Mouse (Mus musculus) telencephalon, adult 2 months (tissue): ENCODE measurements at regions not wholly inside any gene's neighbourhood (a gene's known extent, or its start where the extent isn't known, plus 50 kb on each side); places are given as distances from the start of the nearest gene placed in this dataset.

ENCODE experiments used
- DNase-seq: peaks from one replicate; pipeline ENCODE4 v3.0.0-alpha.2; 2011; ENCODE audit warnings: low read depth, low spot score

DNA sequence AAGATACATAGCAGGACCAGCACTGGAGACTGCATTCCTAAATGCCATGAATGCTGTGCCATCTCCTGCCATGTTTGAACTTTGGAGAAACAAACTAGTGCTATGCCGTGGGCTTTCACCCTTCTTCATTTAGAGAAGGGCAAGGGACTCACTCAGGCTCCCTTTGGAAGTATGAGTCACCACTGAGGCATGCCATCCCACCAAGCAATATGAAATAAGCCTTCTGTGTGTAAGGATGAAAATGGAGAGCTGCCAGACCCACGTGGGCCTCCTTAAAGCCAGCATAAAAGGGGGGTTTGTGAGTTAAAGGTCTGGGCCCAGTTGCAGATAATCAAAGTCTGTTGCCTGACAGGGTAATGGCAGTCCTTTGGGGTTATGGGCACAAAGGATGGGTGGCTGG, 159.0 kb downstream of the H2al1j start:
- DNase-seq: no peak

- DNase-seq: no peak
Observed at GRCm38 (mm10) chrX:11487876-11488275, 160.3 kb downstream of the H2al1j start.

DNA sequence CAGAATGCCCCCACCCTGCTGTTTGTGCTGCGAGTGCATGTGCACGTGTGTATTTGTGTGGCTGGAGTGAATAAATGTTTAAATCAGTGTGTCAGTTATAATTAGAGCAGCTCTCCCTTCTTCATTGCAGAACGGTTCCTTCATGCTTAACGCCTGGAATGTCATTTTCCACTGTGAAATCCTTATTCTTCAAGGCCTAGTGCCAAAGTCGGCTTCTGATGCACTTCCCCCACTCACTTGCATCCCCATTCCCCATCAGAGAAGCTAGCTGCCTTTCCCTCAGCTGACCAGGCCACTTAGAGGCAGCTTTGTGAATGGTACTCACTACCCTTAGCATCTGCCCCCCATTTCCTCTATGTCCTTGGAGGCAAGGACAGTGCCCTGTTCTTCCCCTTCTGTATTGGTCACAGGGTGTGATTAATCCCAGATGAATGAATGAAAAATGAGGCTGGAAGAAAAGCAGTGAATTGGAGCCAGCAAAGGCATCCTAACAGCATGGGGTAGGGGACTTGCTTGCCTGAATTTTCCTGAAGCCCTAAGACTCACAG, 162.6 kb downstream of the H2al1j start:
- DNase-seq: no peak

- DNase-seq: no peak
Observed at GRCm38 (mm10) chrX:11491235-11491634, 163.6 kb downstream of the H2al1j start.

- DNase-seq: no peak
Observed at GRCm38 (mm10) chrX:11491676-11492391, 164.2 kb downstream of the H2al1j start.

- DNase-seq: no peak
Observed at GRCm38 (mm10) chrX:11493526-11494245, 166.1 kb downstream of the H2al1j start.

GRCm38 (mm10) chrX:11494246-11494630, 166.6 kb downstream of the H2al1j start:
- peak; percentile 59 for DNase-seq

DNA sequence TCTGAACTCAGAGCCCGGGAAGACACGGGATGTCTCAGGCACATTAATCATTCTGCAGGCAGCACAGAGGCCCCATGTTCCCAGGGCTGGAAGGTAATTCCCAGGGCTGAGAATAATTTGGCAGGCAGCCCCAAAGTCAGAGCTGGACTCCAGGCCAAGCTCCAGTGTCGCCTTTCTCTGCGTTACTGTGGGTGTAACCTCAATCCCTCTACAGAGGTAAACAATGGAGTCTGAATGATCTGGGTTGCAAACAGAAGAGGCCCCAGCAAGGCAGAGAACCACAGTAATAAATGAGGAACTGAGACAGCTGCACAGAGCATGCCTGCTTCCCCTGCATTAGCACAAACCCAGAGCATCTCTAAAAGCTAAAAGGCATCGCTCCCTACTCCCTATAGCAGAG, 184.8 kb downstream of the H2al1j start:
- DNase-seq: no peak

- no peak for DNase-seq
Observed at GRCm38 (mm10) chrX:11512928-11513327, 185.3 kb downstream of the H2al1j start.

- DNase-seq: no peak
Observed at GRCm38 (mm10) chrX:11523791-11524190, 196.2 kb downstream of the H2al1j start.

- peak; percentile 33 for DNase-seq
Observed at GRCm38 (mm10) chrX:11525326-11525725, 197.7 kb downstream of the H2al1j start.

DNA sequence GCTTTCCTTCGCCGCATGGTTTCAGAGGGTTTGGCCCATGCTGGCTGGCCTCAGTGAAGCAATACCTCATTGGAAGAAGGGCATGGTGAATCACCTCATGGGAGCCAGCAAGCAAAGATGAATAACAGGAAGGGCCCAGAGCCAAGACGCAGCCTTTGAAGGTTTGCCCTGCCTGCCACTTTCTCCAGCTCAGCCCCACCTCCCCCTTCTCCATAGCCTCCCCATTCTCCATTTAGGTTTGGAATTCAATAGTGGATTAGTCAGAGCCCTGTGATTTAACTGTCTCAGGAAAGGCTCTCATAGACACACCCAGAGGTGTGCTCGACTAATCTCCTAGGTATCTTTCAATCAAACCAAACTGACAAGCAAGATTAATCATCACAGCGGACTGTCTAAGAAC, 201.0 kb downstream of the H2al1j start:
- no peak for DNase-seq

DNA sequence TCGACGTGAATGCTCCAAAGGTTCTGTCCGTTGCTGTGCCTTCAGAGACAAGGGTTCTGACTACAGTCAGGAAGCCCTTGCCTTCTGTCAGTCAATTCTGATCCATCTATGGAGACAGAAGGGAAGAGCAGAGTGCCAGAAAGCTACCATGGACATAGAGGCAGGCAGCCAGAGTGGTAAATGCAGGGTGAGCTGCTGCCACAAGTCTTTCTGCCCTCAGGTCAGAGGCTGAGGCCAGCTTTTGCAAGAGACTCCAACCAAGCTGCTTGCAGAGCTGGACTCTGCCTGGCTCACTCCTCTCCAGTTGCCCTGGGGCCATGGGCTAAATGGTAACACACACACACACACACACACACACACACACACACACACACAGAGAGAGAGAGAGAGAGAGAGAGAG, 201.6 kb downstream of the H2al1j start:
- no peak for DNase-seq

DNA sequence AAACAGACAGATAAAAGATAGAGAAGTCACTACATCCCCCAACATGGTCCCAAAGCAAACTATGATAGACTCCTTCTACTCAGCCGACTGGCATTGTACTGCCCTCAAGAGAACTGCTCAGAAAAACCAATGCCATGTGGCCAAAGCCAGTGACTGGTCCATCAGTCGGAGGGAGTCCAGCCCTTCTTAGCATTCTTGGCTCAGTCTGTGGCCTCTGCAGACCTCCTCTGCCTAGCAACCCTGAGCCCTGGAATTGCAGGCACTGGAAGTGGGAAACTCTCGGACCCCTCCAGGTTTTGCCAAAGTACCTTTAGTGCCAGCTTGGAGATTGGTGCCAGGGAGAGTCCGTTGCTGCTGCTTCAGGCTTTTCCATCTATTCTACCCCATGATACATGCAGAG, 205.2 kb downstream of the H2al1j start:
- no peak for DNase-seq

- no peak for DNase-seq
Observed at GRCm38 (mm10) chrX:11533871-11534270, 206.2 kb downstream of the H2al1j start.

- DNase-seq: no peak
Observed at GRCm38 (mm10) chrX:11541011-11541410, 213.4 kb downstream of the H2al1j start.

DNA sequence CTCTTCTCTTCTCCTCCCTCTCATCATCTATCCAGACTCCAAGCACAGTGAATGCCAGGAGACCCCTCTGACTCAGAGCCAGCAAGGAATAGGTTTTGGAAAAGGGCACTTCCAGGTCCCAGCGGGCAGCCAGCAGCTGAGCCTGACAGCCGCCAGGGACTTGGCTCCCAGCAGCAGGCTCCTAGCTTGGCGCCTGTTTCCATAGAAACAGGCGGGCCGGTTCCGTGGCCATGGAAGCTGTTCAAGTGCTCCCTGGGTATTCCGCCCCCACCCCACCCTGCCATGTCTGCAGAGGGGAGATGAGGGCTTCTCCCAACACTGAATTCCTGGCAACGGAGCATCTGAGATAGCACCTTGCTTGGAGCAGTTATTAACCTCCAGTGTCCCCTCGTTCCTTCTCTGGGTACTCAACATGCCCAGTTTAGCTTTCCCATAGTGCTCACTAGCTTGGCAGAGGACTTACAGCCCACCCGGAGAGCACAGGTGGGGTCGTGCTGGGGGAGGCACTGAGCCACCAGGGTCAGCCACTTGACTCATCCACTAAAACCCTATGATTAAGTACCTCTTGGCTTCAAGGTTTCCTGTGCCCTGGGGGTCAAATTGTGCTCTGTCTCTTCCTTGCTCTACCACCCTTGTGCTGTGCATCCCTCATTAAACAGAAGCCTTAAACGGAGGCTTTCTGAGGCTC, 222.7 kb downstream of the H2al1j start:
- no peak for DNase-seq

DNA sequence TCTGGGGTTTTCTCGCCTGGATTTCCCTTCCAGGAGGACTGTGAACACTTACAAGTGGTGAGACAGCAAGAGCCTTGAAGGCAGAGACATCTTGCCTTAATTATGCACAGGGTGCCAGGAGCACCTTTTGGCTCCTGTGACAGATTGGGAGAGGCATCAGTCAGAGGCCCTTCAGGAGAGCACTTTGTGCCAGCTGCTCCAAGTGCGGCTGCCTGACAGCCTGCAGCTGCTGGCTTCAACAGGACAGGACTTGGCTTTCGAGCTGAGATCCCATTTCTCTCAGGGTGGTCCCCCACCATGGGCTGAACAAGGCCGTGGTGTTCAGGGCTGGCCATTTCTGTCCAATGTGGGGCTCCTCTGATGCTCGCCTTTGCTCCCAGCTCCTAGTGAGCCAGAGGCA, 224.6 kb downstream of the H2al1j start:
- no peak for DNase-seq

DNA sequence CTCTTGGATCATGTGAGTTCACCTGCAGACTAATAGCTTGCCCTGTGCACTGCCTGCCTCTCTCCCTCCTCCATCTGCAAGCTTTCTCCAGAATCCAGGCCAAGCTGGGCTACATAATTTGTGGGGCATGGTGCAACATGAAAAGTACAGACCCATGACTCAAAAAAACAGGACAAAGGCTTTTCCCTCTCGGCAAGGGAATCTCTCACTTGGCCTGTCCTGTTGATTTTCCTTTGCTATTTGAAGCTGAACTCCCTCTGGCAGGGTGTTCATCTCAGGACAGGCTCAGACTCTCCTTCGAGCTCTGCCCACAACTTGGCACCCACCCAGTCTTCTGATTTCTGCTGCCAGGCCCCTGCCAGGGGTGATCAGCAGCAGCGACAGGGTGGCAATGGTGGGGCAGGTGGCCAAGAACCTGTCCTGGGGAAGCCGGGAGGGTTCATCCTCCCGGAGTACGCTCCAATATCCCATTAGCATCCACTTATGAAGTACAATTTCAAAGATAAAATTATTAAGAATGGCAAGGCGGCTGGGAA, 227.5 kb downstream of the H2al1j start:
- no peak for DNase-seq

GRCm38 (mm10) chrX:11558260-11558659, 230.6 kb downstream of the H2al1j start:
- DNase-seq: no peak

DNA sequence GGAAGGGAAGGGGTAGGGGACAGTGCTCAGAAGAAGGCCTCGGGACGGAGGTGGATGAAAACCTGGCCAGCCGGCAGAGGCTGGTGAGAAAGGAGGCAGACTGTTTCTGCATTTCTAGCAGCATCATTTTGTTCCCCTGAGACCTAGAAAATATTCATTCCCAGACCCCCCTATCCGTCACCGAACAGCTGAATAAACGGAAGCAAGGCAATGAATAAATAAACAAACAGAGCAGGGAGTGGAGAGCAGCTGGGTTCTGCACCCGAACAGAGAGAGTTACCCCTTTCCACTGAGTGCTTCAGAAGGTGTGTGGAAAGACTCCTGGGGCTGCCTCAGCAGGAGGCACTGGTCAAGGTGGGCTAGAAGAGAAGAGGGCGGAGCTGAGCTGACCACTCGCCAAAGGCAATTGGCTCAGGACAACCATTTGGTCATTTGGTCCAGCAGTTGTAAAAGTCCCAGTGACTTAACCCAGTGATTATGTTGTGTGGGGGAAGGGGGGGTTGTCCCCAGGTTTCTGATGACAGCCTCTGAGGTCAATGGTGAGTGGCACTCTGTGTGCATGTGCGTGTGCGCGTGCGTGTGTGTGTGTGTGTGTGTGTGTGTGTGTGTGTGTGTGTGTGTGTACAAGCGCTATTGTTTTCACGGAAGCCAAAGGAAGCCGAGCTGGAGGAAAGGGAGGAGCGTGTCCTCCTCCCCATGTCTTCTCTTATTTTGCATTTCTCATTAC, 233.1 kb downstream of the H2al1j start:
- DNase-seq: no peak

DNA sequence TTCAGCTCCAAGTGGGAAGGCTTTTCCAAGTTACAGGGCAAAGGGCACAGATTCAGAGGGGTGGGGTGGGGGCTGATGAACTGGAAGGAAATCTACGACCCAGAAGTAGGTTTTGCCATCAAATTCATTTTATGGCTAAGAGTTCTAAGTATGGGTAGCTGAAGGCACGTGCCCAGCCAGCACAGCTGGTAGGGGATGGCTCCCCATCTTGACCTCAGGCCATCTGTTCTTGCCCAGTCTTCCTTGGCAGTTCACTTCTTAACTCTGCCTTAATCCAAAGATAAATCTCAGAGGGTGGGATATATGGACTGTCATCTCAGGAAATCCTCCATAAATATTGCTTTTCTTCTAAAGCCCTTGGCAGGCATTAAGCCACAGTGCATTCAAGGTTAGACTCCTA, 238.3 kb downstream of the H2al1j start:
- no peak for DNase-seq
